In genomic region chr19:56821040-56821797, GRCm38 (mm10) we compare ENCODE assay signal across 8 mouse cellular contexts. TPM values are rescaled to one million over a fixed set of nuclear protein-coding genes. Genes with fewer than 3 reads are reported as not detected.
A peak's percentile ranks its signal among the peaks of the same experiment; 100 is the strongest.
DNase-seq lines count a peak whose midpoint lies in the region.

No protein-coding gene starts in this region.

- peaks cover 46% of the 10 kb centered on the region for H3K4me1 ChIP-seq in embryonic facial prominence, embryonic 10.5 days
- H3K4me1 ChIP-seq in limb, embryonic 10.5 days, result peaks cover 29% of the 10 kb centered on the region

- peak overlapping the region; percentile 99 for H3K4me3 ChIP-seq in embryonic facial prominence, embryonic 10.5 days
- H3K4me3 ChIP-seq in limb, embryonic 10.5 days, result peak overlapping the region; percentile 89

- 0 out of 2 replicates have a peak, but pooled peaks cover 4% of the 10 kb centered on the region for H3K36me3 ChIP-seq in embryonic facial prominence, embryonic 10.5 days (replicated peaks)
- no peaks in the 10 kb centered on the region for H3K36me3 ChIP-seq in limb, embryonic 10.5 days

- H3K9me3 ChIP-seq in embryonic facial prominence, embryonic 10.5 days, result no peaks in the 10 kb centered on the region; the same call in 1 of the 2 replicates
- H3K9me3 ChIP-seq in limb, embryonic 10.5 days (replicated peaks), result no peaks in the 10 kb centered on the region

- H3K27me3 ChIP-seq in embryonic facial prominence, embryonic 10.5 days (replicated peaks; ENCODE audit: low read depth, poor library complexity, severe bottlenecking), result peaks cover 16% of the 10 kb centered on the region; the same call in 1 of the 2 replicates
- H3K27me3 ChIP-seq in limb, embryonic 10.5 days (ENCODE audit: low read depth, poor library complexity, severe bottlenecking), result peaks cover 33% of the 10 kb centered on the region

- WGBS in embryonic facial prominence, embryonic 10.5 days, result 10% methylated on average over 22 of the region's 22 CpGs
- WGBS in limb, embryonic 10.5 days, result 10% methylated on average over 22 of the region's 22 CpGs

- DNase-seq in embryo, embryonic 9.5 days (ENCODE audit: extremely low spot score), result peak; percentile 10
- no peak for DNase-seq in embryo, embryonic 11 days
- DNase-seq in A20 (ENCODE audit: low read depth, low spot score), result peak; percentile 60
- peak; percentile 17 for DNase-seq in embryonic facial prominence, embryonic 10.5 days (ENCODE audit: low spot score)
- DNase-seq in limb, embryonic 10.5 days (ENCODE audit: low spot score), result no peak
- DNase-seq in retina, embryonic 14.5 days (ENCODE audit: low spot score), result peak; percentile 37
- no peak for DNase-seq in natural killer cell, adult 2 months (ENCODE audit: low spot score in 2 of 2)
- no peak for DNase-seq in frontal cortex, postnatal 36 days (ENCODE audit: low spot score in 2 of 2)

- H3K27ac ChIP-seq in embryonic facial prominence, embryonic 10.5 days (replicated peaks), result peak overlapping the region; percentile 95
- peak overlapping the region; percentile 91 for H3K27ac ChIP-seq in limb, embryonic 10.5 days

RNA-seq across cellular contexts. Expression of gene Ccdc186, which starts 0.8 kb away (rescaled TPM):
- polyA plus RNA-seq in embryonic facial prominence, embryonic 10.5 days (2016; fragmentation: Nextera tagmentation; extraction: Ambion mirVana), result 16.2 and 16.4 TPM in 2 replicates
- 11.5 and 15.9 TPM in 2 replicates for polyA plus RNA-seq in limb, embryonic 10.5 days (2016; fragmentation: Nextera tagmentation; extraction: Ambion mirVana)

RNA-seq across cellular contexts. Expression of gene Tdrd1, which starts 4.8 kb away (rescaled TPM):
- polyA plus RNA-seq in embryonic facial prominence, embryonic 10.5 days (2016; fragmentation: Nextera tagmentation; extraction: Ambion mirVana), result 0.60 and 0.88 TPM in 2 replicates
- 0.84 and 0.98 TPM in 2 replicates for polyA plus RNA-seq in limb, embryonic 10.5 days (2016; fragmentation: Nextera tagmentation; extraction: Ambion mirVana)

RNA-seq across cellular contexts. Expression of gene Vwa2, which starts 52.8 kb away (rescaled TPM):
- polyA plus RNA-seq in embryonic facial prominence, embryonic 10.5 days (2016; fragmentation: Nextera tagmentation; extraction: Ambion mirVana), result 5.7 and 6.4 TPM in 2 replicates
- 3.7 and 4.9 TPM in 2 replicates for polyA plus RNA-seq in limb, embryonic 10.5 days (2016; fragmentation: Nextera tagmentation; extraction: Ambion mirVana)

Comparison
In these comparisons a context has a peak if more than half of its experiments do, and no peak if none do; other contexts are left out.
1. DNase-seq: peak in embryo, embryonic 9.5 days (single experiment), A20 (single experiment), embryonic facial prominence, embryonic 10.5 days (single experiment) and retina, embryonic 14.5 days (single experiment); none in embryo, embryonic 11 days (single experiment), limb, embryonic 10.5 days (single experiment), natural killer cell, adult 2 months (0 of 2) and frontal cortex, postnatal 36 days (0 of 2).